Mouse (Mus musculus) thymus, adult 18-20 months (tissue): Measurements from ENCODE around the gene Soga1.
A peak's percentile ranks its signal among the peaks of the same experiment; 100 is the strongest.

ENCODE experiments used
- DNase-seq, 2 experiments: peaks; one replicate each; pipeline ENCODE4 v3.0.0; 2022; ENCODE audit warnings: mixed read lengths in 2 of 2

Soga1 gene

GRCm38 (mm10) chr2:157078059-157078792 lies 828 bp downstream of the Soga1 start:
- DNase-seq, result no peak

- peak in 1 of 2 experiments; percentile 35 for DNase-seq
Observed at GRCm38 (mm10) chr2:157077641-157078058, 1.4 kb downstream of the Soga1 start.

DNA sequence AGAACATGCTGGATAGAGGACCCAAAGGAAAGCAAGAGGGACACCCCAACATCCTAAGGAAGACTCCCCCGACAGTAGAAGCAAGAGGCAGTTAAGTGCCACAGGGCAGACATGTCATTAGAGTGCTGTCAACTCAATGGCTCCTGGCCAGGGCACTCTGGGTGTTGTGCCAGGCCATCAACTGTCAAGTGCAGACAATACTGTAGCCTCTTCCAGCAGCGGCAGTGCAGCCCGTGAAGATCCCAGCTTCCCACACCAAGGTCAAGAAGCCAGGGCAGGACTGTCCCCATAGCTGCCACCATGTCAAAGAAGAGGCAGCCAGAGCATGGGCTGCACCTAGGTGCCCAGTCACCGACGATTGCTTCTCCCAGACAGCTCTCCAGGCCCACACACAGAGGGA lies 1.9 kb downstream of the Soga1 start:
- DNase-seq, result no peak

DNA sequence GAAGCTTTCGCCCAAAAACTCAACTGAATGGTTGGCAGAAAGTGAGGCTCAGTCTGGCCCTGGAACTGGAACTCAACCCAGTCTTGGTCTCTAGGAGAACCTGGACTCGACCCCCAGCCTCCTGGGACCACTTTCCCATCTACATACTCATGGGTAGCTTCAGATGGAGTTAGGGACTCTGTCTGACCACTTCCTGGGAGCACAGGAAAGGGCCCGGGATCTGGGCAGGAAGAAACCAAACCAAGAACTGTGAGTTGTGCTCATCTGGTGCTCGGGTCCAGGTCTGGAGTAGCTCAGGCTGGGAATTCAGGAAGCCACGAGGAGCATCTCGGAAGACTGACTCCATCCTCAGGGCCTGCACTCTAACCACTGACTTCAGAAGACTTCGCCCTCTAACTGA lies 2.5 kb downstream of the Soga1 start:
- no peak for DNase-seq

DNA sequence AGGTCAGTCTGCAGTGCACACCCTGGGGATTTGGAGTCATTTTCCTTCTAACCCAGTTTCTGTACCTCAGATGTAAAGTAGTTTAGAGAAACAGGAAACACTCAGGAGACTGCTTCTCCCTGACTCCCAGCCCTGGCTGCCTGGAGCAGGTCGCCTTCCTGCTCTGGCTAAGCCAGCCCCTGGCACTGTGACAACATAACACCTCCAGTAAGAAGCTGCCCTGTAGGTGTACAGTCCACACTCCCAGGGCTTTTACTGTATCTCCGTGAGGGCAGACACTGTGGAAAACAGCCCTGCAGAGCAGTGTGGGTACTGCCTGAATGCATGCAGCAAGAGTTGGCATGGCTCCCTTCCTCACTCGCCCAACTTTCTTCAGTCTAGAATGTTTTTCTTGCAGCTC lies 3.4 kb downstream of the Soga1 start:
- no peak for DNase-seq

DNA sequence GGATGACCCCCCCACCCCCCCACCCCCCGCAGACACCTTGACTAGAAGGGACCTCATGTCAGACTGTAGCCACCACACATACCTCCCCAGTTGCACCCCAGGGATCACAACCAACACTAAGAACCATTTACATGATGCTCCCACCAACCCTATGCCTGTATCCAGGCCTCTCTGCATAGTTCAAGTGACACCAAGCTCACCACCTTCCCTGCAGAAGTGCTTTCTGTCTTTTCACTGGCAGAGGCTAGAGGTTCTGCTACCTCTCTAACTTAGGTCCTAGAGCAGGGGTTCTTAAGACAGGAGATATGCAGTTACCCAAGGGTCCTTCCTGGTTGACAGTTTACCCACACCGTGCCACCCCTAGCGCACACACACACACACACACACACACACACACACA lies 3.8 kb downstream of the Soga1 start:
- DNase-seq, result no peak

GRCm38 (mm10) chr2:157074772-157075171 lies 4.3 kb downstream of the Soga1 start:
- no peak for DNase-seq

DNA sequence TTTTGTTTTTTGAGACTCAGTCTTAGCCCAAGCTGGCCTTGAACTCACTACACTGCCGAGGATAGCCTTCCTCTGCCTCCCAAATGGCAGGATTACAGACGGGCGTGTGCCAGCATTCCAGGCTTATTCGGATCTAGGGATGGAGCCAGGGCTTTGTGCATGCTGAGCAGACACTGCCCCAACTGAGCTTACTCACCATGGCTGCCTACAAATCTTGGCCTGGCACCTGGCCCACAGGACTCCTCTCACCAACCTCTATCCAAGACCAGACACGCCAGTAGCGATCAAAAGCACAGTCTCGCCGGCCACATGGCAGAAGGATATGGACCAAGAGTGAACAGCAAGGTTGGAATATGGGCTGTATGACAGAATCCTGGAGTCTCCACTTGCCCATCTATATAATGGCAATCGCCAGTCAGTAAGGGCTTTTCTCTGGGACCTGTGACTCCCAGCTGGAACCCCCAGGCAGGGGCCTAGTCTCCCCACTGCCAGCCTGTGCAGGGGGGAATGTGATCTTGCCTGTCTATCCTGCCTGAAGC lies 4.8 kb downstream of the Soga1 start:
- no peak for DNase-seq

DNA sequence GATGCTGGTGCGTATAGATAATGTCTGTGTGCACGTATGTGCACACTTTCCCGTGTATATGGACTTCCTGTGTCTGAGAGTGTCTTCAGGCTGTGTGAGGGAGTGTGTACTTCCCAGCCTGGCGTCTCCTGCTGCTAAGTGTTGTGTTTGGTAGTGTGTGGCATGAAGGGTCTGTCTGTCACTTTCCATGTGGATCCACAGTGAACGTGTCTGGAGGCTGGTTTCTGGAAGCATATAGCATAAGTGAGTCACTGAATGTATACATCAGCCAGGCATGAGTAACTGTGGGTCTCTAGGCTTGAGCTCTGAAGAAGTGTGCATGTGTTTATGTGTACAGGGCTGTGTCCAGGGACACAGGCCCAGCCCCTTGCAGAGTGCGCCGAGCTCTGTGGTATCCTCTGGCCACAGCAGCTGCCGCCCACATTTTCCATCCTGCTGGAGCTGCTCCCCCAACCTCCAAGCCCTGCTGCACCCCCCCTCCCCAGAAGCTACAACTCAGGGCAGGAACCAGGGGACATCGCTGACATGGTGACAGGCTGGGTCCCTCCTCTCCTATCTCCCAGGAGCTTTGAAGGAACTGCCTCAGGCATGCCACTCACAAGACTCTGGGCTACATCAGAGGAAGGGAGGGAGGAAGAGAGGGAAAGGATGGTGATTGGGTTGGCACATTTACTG lies 5.5 kb downstream of the Soga1 start:
- no peak for DNase-seq

DNA sequence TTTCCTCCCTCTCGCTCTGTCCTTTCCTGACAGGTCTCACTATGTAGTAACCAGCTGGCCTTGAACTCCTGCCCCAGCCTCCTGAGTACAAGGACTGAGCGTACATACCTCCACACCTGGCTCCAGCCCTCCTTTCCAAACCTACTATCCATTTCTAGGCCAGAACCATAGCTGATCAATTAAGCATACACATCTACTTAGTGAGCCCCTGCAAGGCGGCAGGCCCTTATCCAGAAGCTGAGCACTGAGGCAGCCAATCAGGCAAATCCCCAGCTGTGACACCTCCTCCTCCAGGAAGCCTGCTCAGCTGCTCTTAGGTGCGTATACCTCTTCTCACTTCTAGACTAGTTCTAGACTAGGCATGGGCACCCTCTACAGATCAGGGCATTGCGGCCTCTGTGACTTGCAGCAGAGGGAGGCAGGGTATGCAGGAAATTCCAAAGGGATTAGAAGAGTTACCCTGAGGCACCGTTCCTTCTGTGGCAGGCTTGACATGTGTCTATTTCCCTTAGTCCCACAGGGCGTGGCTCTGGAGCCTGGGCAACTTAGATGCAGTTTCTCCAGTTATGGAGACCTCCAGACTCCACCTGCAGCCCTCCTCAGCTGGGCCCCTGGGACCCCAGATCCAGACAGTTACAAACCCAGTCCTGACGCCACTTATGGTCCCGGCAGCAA lies 6.6 kb downstream of the Soga1 start:
- no peak for DNase-seq

- DNase-seq, result no peak
Observed at GRCm38 (mm10) chr2:157071556-157071955, 7.5 kb downstream of the Soga1 start.

DNA sequence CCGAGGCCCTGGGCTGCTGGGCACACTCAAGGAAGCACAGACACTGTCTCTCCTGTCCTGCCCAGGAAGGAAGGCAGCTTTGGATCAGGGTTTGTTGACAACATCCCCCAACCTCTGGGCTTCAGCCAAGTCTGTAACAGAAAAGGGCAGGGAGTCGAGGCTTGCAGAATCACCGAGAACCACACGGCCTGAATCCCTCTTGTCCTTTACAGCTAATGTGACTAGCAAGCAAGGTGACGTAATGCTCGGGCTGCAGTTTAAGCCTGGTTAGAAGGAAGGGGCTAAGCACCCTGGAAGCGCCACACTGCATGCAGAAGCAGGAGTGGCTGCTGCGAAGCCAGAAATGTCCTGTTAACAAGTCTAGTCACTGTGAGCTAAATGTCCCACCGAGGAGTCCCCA lies 8.7 kb downstream of the Soga1 start:
- DNase-seq, result no peak

- DNase-seq, result no peak
Observed at GRCm38 (mm10) chr2:157069755-157070315, 9.2 kb downstream of the Soga1 start.

DNA sequence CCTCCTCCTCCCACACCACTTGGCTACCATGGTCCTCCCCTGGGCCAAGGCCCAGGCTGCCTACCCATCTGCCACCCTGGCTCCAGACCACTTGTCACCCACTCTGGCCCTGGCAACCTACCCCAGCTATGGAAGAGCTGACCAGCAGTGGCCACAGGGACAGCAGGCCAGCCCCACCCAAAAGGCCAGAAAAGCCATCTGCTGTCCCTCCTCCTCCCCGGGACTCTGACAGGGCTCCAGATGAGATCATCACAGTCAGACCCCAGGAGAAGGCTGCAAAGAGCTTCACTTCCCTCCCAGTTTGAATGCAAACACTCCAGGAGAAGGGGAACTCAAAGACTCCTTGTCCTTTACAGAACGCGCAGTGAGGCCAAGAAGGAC lies 9.7 kb downstream of the Soga1 start:
- DNase-seq, result no peak

GRCm38 (mm10) chr2:157068701-157069354 lies 10.2 kb downstream of the Soga1 start:
- no peak for DNase-seq

GRCm38 (mm10) chr2:157066731-157067430 lies 12.2 kb downstream of the Soga1 start:
- no peak for DNase-seq

DNA sequence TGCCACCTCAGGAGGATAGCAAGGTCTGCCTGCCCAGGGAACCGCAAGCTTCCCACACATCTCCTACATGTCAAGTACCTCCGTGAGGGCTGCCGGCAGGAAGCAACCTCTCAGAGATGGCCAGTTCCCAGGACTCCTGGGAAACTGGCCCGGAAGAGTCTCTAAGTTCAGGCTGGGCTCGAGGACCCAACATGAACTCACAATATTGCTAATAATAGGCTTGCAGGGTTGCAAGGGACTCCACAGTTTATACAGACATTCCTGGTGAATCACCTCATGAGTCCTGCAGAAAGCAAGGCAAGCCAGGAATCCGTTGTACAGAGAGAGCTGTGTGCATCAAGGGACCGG lies 13.2 kb downstream of the Soga1 start:
- DNase-seq, result no peak

- no peak for DNase-seq
Observed at GRCm38 (mm10) chr2:157064978-157065878, 13.8 kb downstream of the Soga1 start.

GRCm38 (mm10) chr2:157064136-157064535 lies 14.9 kb downstream of the Soga1 start:
- no peak for DNase-seq

DNA sequence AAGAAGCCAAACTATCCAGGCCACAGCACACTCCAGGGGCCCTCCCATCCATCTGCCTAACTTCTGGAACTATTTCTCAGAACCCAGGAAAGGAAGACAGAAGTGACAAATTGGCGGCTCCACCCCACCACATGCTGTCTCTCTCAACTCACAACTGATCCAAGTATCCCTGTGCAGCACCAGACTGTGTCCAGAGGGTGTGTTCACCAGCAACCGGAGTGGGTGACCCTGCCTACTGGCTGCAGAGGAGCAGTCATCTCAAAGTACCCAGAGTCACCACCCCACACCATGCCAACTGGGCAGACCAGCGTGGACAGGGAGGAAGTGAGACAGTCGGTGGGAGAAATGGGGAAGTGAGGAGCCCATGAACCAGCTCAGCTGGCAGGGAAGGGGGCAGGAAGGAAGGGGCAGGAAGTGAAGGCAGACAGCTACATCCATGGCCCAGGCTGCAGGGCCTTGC lies 15.8 kb downstream of the Soga1 start:
- no peak for DNase-seq
